Mouse (Mus musculus) Patski (cell line): ENCODE measurements around the gene Iqgap2. TPM values are rescaled to one million over a fixed set of nuclear protein-coding genes. Genes with fewer than 3 reads are reported as not detected.

Experiments
- ATAC-seq: fragments of 100-300 bp; one replicate; pipeline ENCODE4 v1.8.0; 2021
- CTCF ChIA-PET: fragments of 350-600 bp; sonication (Branson Sonifier 250); formaldehyde crosslinking; loops from one replicate; lab custom pipeline; 2022; ENCODE audit warnings: inconsistent platforms; lab: Charles Lee
- POLR2A ChIA-PET: fragments of 350-600 bp; sonication (Branson Sonifier 250); formaldehyde crosslinking; loops from one replicate; lab custom pipeline; 2022; ENCODE audit warnings: antibody characterized with exemption, inconsistent platforms; lab: Charles Lee
- DNase-seq: peaks from one replicate; pipeline ENCODE4 v3.0.0-alpha.2; 2011; ENCODE audit warnings: low read depth, low spot score
- H3K27me3 ChIP-seq: fragments of 371-371 bp; one replicate; pipeline ENCODE4 v1.5.1; 2021
- CTCF ChIP-seq: fragments of 100-300 bp; IDR thresholded peaks from one replicate; pipeline ENCODE4 v1.5.1; 2021
- in situ Hi-C: fragments of 300-500 bp; cut with MboI; formaldehyde crosslinking; loops from 3 replicates; pipeline ENCODE4 v1.11.1; 2018; ENCODE audit warnings: low pct_unique_long_range_greater_than_20kb, mixed read lengths
- polyA plus RNA-seq: library from polyadenylated mRNA; unstranded; gene quantifications from one replicate; pipeline ENCODE4 v1.2.3, GENCODE M21; 2021

Gene Iqgap2
- polyA plus RNA-seq, 1 experiment from 2014 or later = 0.08 TPM

DNA sequence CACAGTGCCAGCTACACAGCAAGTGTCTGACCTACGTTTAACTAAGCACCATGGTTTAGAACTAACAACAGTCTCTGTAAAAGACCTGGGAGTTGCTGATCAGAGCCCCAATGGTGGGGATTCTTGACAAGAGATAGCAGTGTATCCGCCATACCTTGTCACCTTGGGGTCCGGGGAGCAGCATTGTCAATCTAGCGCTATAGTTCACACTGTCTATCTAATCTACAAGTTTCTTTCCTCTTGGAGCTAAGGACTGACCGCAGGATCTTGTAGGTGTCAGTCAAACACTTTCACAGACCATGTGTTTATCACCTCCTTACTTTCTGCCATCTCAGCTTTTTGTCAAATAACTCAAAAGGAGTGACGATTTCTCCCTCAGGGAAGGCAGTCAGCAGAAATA, 87.6 kb downstream of the Iqgap2 start:
- in situ Hi-C loops = no loop called here
- no peak for DNase-seq
- ChIA-PET CTCF (no interaction called here), POLR2A (no interaction called here)
- no peak for TF ChIP-seq CTCF
- H3K27me3 ChIP-seq = peaks cover 4% of the 10 kb centered on the region
- no peak for ATAC-seq

DNA sequence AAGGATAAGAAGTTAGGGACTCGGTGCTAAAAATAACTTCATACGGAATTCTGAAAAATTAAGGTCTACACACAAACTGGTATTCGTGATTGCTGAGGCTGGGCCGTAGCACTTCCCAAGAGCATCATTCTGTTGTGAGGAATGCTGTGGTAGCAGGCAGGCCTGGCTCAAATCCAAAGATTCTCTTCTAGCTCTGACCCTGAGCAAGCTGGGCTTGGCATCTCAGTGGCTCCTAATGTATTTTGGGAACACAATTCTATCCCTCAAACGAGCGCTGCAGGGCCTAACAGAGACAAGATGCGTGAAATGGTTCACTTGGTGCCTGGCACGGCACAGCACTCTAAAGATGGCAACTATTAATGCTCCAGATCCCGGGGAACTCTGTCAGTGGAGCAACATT, 90.8 kb downstream of the Iqgap2 start:
- ChIA-PET POLR2A (no interaction called here), CTCF (no interaction called here)
- ATAC-seq = no peak
- no peak for TF ChIP-seq CTCF
- no peak for DNase-seq
- in situ Hi-C loops = no loop called here
- peaks cover 4% of the 10 kb centered on the region for H3K27me3 ChIP-seq

DNA sequence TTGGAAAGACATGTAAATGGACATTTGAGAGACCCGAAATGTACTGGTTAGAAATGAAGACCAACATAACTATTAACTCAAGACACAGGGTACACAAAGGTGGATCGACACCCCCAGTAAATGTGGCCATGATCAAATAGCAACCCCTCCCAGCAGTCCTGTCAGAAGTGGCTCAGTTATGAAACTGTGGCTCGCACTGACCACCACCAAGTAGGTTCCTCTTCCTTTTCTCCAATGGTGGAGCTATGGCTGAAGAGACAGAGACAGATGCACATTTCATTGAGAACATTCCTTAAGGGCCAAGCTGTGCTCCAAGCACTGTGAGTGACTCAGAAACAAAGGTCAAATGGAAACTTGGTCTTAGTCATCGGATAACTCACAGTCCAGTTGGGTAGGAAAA, 92.4 kb downstream of the Iqgap2 start:
- DNase-seq (no peak), ATAC-seq (no peak)
- H3K27me3 ChIP-seq = peaks cover 4% of the 10 kb centered on the region
- TF ChIP-seq CTCF = no peak
- in situ Hi-C loops = no loop called here
- ChIA-PET CTCF (no interaction called here), POLR2A (no interaction called here)

- no peak for TF ChIP-seq CTCF
- in situ Hi-C loops = no loop called here
- CTCF ChIA-PET = no interaction called here
- peaks cover 4% of the 10 kb centered on the region for H3K27me3 ChIP-seq
- DNase-seq (no peak), ATAC-seq (no peak)
- POLR2A ChIA-PET = no interaction called here
Measured at GRCm38 (mm10) chr13:95798721-95799120, 93.0 kb downstream of the Iqgap2 start.

- in situ Hi-C loops = no loop called here
- no peak for DNase-seq
- no peak for TF ChIP-seq CTCF
- CTCF ChIA-PET = no interaction called here
- no peaks in the 10 kb centered on the region for H3K27me3 ChIP-seq
- POLR2A ChIA-PET = no interaction called here
- ATAC-seq = no peak
Measured at GRCm38 (mm10) chr13:95797530-95797929, 94.2 kb downstream of the Iqgap2 start.

- POLR2A ChIA-PET = interaction anchor here (0.5 kb wide), 1 partner anchor 98 kb away, joined by 6 read pairs; no protein-coding TSS in a partner anchor
- no peaks in the 10 kb centered on the region for H3K27me3 ChIP-seq
- CTCF ChIA-PET = no interaction called here
- DNase-seq (no peak), ATAC-seq (no peak)
- in situ Hi-C loops = no loop called here
- no peak for TF ChIP-seq CTCF
Measured at GRCm38 (mm10) chr13:95794346-95794745, 97.4 kb downstream of the Iqgap2 start.

DNA sequence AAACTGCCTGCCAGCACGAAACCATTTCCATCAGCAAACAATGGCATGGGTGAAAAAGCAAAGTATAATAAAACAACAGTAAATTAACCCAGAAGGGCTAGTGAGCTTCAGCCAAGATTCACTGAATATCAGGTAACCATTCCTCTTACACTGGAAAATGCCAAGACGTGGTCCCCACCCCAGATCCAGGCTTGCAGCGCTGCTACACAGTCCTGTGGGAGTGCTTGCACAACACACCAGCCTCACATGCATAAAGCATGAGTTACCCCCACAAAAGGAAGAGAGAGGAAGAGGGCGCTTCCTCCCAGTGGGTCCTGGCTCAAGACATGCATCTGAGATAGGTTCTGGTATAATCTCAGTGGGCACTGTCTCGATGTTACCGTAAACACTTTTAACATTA, 100.8 kb downstream of the Iqgap2 start:
- CTCF ChIA-PET = interaction anchor here (1.0 kb wide), 1 partner anchor 10 kb away, joined by 3 read pairs; no protein-coding TSS in a partner anchor
- no peaks in the 10 kb centered on the region for H3K27me3 ChIP-seq
- in situ Hi-C loops = no loop called here
- TF ChIP-seq CTCF = no peak
- ATAC-seq (no peak), DNase-seq (no peak)
- POLR2A ChIA-PET = no interaction called here

DNA sequence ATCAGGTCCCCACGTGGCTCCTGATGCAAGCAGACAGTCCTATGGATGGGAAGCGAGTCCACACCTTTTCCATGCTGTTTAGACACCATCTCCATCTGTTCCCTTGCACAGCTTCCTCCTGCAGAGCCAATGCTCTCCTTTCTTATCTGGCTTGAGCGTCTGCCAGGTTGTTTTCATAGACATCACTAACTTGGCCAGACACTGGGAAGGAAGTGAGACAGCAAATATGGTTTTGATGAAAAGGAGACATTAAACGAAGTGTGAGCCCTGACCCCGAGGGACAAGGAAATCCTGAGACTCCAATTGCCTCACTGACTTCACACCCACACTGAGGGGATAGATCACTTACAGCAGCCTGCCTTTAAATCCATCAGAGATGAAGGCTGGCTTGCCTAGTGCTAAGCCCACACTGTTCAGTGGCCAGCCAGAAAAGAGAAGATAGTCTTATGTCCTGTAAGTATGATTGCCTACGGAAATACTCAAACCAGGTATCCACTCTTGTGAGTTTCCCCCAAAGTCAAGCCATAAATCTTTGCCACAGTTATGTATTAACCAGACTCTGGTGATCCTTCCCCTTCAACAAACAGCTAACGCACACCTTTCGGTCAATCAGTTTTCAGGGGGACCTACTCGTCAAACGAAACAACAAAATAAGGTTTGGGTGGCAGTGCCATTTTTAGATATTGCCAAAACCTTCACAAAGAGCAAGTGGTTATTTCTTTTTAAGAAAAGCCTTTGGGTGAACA, 102.9 kb downstream of the Iqgap2 start:
- no peak for ATAC-seq
- in situ Hi-C loops = no loop called here
- POLR2A ChIA-PET = no interaction called here
- CTCF ChIA-PET = no interaction called here
- no peaks in the 10 kb centered on the region for H3K27me3 ChIP-seq
- DNase-seq = no peak
- no peak for TF ChIP-seq CTCF

DNA sequence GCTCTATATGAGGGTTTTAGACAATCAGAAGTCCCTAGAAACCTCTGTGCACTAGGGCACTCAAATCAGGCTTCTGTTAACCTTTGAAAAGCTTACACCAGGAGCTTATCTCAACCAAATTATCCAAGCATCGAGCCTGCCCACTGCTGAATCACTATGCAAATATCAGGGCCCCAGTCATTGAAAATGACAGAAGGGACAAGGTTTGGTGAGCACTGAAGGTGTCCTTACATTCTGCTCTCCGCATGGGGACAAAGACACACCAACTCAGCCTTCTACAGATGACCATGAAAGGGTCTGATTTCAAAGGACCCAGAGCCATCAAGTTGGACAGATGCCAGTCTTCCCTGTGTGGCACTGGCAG, 108.8 kb downstream of the Iqgap2 start:
- no peak for TF ChIP-seq CTCF
- in situ Hi-C loops = no loop called here
- ChIA-PET CTCF (interaction anchor here (0.7 kb wide), 1 partner anchor 48 kb away, joined by 3 read pairs; no protein-coding TSS in a partner anchor), POLR2A (interaction anchor here (0.6 kb wide), 1 partner anchor 106 kb away, joined by 6 read pairs; no protein-coding TSS in a partner anchor)
- ATAC-seq = no peak
- no peak for DNase-seq
- H3K27me3 ChIP-seq = no peaks in the 10 kb centered on the region

GRCm38 (mm10) chr13:95782311-95782968, 109.3 kb downstream of the Iqgap2 start:
- CTCF ChIA-PET = interaction anchor here (0.7 kb wide), 1 partner anchor 47 kb away, joined by 3 read pairs; no protein-coding TSS in a partner anchor
- in situ Hi-C loops = no loop called here
- ATAC-seq (no peak), DNase-seq (no peak)
- TF ChIP-seq CTCF = no peak
- POLR2A ChIA-PET = interaction anchor here (0.6 kb wide), 1 partner anchor 107 kb away, joined by 6 read pairs; no protein-coding TSS in a partner anchor
- no peaks in the 10 kb centered on the region for H3K27me3 ChIP-seq

DNA sequence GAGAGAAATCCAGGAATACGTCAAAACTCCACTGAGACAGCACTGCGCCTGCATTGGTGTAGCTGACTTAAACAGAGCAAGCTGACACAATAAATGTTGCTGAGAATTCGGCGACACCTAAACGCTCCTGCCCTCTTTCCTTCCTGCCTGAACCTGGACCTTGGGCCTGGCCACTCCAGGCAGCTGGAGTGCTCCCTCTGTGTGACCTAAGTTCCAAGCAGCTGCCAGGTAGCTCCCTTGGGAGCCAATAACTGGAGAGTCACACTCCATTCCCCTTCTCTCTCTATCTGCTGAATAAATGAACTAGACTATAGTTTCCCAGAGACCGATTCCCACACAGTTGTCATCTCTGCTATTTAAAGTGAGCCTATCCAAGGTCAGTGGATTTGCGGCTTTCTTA, 111.7 kb downstream of the Iqgap2 start:
- DNase-seq = no peak
- CTCF ChIA-PET = interaction anchor here (1.4 kb wide), 1 partner anchor 16 kb away, joined by 4 read pairs; no protein-coding TSS in a partner anchor
- ATAC-seq = no peak
- H3K27me3 ChIP-seq = no peaks in the 10 kb centered on the region
- TF ChIP-seq CTCF = no peak
- POLR2A ChIA-PET = no interaction called here
- in situ Hi-C loops = no loop called here
